Mouse (Mus musculus) bone marrow, adult 2 months (tissue): Measurements from ENCODE around the gene Thra.

Experiments used
- CTCF ChIP-seq: fragments of 200-500 bp; IDR thresholded peaks from 2 replicates; pipeline ENCODE4 v1.5.1; 2011; ENCODE audit warnings: low read length, control low read depth; ENCODE audit not compliant: control insufficient read depth, insufficient read depth
- POLR2A ChIP-seq: fragments of 200-500 bp; IDR thresholded peaks from 2 replicates; pipeline ENCODE4 v1.6.1; 2011; ENCODE audit warnings: low read depth, mild to moderate bottlenecking, control low read depth, low read length, borderline replicate concordance; ENCODE audit not compliant: control insufficient read depth

- TF ChIP-seq POLR2A (no peak), CTCF (no peak)
These were observed 27.3 kb downstream of the Thra start for GRCm38 (mm10) chr11:98767713-98768112.
